Mouse (Mus musculus) olfactory bulb, adult 2 months (tissue): ENCODE results near the gene Ufsp1.

Experiments used
- CTCF ChIP-seq: fragments of 200-500 bp; IDR thresholded peaks from 2 replicates; pipeline ENCODE4 v1.5.1; 2012; ENCODE audit warnings: low read depth, mild to moderate bottlenecking, low read length, moderate library complexity; ENCODE audit not compliant: insufficient read depth
- POLR2A ChIP-seq: fragments of 200-500 bp; IDR thresholded peaks from 2 replicates; pipeline ENCODE4 v1.6.1; 2012; ENCODE audit warnings: mild to moderate bottlenecking, low read depth, low read length, moderate library complexity; ENCODE audit not compliant: insufficient read depth

- TF ChIP-seq POLR2A (no peak), CTCF (no peak)
These were observed 22.9 kb downstream of the Ufsp1 start for GRCm38 (mm10) chr5:137317361-137317760.
